Mouse (Mus musculus): ENCODE results near the gene Arglu1.

The Arglu1 gene

GRCm38 (mm10) chr8:8661759-8662138 is 28.6 kb downstream of the Arglu1 start:
- TF ChIP-seq GATA4 (IDR thresholded peaks at IDR 0.05; ENCODE audit: insufficient replicate concordance, low read length): no peak

DNA sequence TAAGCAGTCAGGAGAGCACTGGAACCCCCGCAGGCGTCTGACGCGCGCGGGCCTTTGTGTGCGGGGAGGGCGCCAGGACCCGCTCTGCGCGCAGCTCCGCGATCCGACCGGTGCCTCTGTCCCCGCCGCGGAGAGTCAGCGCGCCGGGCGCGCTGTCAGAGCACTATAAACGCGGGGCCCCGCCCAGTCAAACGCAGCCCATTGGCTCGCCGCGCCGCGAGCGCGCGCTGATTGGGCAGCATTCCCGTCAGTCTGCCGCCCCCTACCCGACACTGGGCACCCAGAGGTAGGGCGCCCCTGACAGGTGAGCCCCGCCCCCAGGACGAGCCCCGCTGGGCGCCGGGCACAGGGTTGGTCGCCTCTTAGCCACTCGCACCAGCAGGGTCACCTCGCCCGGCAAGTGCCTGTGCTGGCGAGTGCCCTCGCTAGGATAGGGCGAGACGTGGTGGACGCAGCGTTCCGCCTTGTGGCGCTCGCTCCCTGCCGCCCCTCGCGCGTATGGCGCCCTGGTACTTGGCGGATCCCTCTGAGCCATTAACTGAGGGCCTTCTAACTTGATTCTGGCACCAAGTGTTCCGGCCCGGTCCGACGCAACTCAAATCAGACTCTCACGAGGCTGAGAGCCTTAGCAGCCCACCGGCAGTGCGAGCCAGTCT is 29.1 kb downstream of the Arglu1 start, which contains the start of gene Efnb2:
TSS of gene Efnb2 (minus strand) at position 140 of the 656 bp plus-strand sequence.
- no peak for TF ChIP-seq GATA4 (IDR thresholded peaks at IDR 0.05; ENCODE audit: insufficient replicate concordance, low read length)

DNA sequence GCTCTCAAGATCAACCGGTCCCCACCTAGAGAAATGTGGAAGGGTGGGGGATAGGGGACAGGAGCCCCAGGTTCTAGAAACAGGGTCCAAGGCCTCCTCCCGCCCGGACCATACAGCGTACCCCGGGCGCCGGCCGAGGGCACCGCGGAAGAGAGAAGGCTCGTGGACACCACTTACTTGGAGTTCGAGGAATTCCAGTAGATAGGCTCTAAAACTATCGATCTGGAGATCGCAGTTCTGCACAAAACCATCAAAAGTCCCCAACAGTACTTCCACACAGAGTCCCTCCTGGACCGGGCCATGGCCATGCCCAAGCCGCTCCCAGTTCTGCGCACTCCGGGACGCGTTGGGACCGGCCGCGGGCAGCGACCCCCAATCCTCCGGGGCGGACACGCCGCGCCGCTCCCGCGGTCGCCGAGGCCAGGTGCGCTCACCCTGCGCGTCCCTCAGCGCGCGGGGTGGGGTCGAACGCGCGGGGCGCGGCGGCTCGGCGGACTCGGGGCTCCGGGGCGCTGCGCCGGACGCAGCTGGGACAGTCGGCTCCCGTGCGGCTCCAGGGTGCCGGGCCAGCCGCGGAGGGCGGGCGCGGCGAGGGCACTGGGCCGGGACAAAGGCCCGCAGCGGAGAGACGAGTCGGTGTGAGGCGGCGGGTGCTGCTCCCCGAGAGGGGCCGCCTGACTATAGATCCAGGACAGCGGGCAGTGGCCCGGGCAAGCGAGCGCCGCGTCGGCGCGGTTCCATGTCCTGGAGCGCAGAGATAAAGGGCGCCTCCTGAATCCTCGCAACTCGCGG is 29.8 kb downstream of the Arglu1 start:
- TF ChIP-seq GATA4 (IDR thresholded peaks at IDR 0.05; ENCODE audit: insufficient replicate concordance, low read length): no peak; the same call in 1 of the 2 replicates

DNA sequence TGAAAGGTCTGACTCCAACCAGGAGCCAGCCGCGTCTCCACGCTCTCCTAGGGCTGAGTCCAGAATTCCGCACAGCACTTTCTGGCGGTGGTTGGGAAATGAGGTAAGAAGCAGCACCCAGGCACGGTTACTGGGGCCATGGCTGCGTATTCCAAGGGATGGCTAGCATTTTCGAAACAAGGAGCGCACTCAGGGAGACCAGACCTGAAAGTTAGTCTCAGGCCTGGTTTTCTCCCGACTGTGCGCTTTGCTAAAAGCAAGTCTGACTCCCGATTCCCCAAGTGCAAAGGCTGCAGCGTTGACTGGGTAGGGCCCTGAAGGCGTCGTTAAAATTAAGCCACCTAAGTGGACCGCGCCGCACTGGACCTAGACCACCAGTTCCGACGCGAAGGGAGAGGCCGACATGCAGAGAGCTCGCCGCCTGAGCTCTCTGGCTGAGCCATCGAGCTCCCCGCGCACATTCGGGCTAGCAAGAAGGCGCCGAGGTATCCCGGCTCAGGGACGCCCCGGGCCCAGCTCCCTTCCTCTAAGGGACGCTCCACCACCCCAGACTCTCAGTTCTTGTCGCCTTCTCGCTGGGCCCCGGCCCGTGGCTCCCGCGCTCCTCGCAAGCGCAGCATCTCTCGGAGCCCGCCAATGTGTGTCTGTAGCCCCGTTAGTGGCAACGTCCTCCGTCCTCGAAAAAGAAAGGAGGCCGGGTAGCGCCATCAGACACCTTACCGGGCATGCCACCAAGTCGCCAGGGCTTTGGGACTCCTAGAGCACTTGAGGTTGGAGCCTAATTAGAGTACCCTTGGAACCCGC is 30.6 kb downstream of the Arglu1 start:
- TF ChIP-seq GATA4 (IDR thresholded peaks at IDR 0.05; ENCODE audit: insufficient replicate concordance, low read length): no peak

DNA sequence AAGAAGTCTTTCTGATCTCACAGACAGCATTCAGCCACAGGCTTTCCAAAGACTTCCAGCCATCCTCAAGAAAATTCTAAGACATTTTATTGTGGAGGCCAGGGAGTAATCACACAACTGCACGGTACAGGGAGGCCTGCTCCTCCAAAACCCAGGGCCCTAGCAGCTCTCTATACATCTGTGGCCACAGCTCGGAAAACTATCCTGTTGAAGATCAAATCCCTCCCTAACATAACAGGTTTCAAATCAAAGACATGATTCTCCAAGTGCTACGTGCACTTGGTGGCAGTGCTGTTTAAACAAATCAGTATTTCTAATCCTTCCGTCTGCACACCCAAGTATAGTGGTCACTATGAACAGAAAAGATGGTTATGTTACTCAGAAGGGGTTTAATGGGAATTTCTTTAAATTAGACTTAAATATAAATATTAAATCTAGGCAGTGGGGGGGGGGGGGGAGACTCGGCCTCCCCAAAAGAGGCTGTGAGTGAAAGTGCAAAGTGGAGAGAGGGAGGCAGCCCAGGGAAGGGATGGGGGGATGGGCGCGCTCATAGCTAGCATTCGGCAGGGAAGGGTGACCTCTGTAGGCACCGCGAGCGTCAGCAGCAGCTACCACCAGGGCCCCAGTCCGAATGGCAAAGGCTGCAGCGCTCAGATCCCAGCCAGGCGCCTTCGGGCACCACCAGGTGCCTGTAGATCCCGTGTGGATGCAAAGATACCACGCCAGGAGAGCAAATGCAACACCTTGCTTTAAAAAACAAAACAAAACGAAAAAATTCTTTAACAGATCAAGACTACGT is 31.7 kb downstream of the Arglu1 start:
- TF ChIP-seq GATA4 (IDR thresholded peaks at IDR 0.05; ENCODE audit: insufficient replicate concordance, low read length): no peak

DNA sequence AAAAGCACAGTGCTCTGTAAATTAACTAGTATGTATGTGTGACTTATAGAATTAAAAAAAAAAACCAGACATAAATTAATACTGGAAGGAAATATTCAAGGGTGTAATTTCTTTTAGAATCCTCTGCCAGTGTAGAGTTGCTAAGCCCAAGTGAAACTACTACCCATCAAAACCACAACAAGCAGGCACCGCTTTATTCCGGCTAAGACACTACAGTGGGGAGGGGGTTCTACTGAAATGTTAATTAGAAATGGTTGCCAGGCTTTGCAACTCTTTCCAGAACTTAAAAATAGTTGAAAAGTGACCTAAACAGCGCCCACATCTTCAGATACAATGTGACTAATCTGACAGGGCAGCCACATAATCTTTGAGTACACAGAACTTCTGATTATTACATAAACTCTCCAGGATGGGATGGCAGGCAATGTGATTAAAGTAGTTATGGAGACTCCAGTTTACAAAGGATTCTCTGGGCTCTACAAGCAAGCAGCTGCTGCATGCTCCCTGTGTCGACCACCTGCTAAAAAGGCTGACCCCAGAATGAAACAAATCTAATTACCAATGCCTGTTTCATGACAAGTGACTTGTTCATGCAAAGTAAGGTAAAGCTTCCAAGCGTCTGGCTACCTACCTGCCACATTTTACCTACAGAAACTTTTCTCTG is 32.5 kb downstream of the Arglu1 start:
- no peak for TF ChIP-seq GATA4 (IDR thresholded peaks at IDR 0.05; ENCODE audit: insufficient replicate concordance, low read length)

- no peak for TF ChIP-seq GATA4 (IDR thresholded peaks at IDR 0.05; ENCODE audit: insufficient replicate concordance, low read length)
Measured at GRCm38 (mm10) chr8:8656578-8657441, 33.5 kb downstream of the Arglu1 start.

- TF ChIP-seq GATA4 (IDR thresholded peaks at IDR 0.05; ENCODE audit: insufficient replicate concordance, low read length): no peak
Measured at GRCm38 (mm10) chr8:8655346-8656340, 34.7 kb downstream of the Arglu1 start.

DNA sequence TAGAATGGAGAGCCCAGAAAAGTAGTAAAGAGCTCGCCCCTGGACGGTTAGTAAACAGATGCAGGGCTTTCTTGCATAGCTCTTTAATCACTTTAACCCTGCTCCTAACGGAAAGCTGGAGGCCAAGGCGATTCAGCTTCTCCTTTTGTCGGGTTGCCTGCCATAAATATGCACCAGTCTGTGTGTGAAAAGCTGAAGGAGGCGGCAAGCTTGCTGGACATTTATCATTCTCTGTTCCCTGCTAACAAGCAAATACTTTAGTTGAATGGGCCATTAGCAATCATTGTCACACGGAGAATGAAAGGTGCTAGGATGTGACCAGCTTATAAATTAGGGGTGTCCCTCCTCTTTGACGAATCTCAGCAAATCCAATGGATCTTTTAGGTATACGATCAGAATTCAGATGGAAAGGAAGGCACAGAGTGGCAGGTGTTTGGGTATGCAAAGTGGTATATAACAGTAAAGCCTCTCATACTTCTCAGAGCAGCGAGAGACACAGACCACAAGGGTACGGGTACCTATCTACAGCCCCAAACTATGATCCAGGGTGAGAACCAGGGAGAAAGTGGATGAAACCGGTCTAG is 36.3 kb downstream of the Arglu1 start:
- no peak for TF ChIP-seq GATA4 (IDR thresholded peaks at IDR 0.05; ENCODE audit: insufficient replicate concordance, low read length)

DNA sequence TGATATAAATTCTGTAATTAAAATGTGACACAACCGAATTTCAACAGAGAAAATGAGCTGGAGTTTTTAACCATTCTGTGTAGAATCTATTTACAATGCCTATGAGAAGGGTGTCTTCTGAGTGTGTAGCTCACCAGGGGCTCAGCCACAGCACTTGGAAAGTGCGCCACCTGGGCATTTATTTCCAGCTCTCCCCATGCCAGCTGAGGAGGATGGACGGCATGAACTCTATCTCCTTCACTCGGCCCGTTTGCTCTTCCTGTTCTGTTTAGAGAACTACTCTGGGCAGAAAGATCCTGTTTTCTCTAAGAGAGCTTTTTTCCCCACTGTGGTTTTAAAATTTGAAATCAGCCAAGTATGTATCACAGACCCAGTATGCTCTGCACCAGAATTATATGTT is 37.0 kb downstream of the Arglu1 start:
- no peak for TF ChIP-seq GATA4 (IDR thresholded peaks at IDR 0.05; ENCODE audit: insufficient replicate concordance, low read length)

GRCm38 (mm10) chr8:8652388-8652787 is 37.9 kb downstream of the Arglu1 start:
- no peak for TF ChIP-seq GATA4 (IDR thresholded peaks at IDR 0.05; ENCODE audit: insufficient replicate concordance, low read length)

DNA sequence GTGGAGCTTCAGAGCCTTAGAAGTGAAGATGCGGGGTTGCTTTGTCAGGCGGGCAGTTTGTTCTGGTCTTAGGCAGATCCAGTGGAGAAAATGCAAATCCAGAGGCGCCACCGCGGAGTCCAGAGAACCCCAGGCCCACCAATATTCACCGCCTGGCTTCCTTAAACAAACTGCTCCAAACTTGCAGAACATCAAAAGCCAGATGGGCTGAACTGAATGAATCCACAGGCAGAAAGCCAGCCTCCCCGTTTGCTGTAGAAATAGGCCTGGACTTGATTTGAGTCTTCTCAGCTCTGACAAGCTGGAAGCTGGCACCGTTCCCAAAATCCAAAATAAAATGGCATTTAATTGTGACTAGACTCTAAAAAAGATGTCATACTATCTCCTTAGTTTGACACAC is 40.4 kb downstream of the Arglu1 start:
- TF ChIP-seq GATA4 (IDR thresholded peaks at IDR 0.05; ENCODE audit: insufficient replicate concordance, low read length): no peak

Measured in liver, adult (tissue).